Mouse (Mus musculus) olfactory bulb, adult 2 months (tissue): ENCODE measurements around the gene Nsmf.

Experiments used
- CTCF ChIP-seq: fragments of 200-500 bp; IDR thresholded peaks from 2 replicates; pipeline ENCODE4 v1.5.1; 2012; ENCODE audit warnings: low read depth, mild to moderate bottlenecking, low read length, moderate library complexity; ENCODE audit not compliant: insufficient read depth
- POLR2A ChIP-seq: fragments of 200-500 bp; IDR thresholded peaks from 2 replicates; pipeline ENCODE4 v1.6.1; 2012; ENCODE audit warnings: mild to moderate bottlenecking, low read depth, low read length, moderate library complexity; ENCODE audit not compliant: insufficient read depth

DNA sequence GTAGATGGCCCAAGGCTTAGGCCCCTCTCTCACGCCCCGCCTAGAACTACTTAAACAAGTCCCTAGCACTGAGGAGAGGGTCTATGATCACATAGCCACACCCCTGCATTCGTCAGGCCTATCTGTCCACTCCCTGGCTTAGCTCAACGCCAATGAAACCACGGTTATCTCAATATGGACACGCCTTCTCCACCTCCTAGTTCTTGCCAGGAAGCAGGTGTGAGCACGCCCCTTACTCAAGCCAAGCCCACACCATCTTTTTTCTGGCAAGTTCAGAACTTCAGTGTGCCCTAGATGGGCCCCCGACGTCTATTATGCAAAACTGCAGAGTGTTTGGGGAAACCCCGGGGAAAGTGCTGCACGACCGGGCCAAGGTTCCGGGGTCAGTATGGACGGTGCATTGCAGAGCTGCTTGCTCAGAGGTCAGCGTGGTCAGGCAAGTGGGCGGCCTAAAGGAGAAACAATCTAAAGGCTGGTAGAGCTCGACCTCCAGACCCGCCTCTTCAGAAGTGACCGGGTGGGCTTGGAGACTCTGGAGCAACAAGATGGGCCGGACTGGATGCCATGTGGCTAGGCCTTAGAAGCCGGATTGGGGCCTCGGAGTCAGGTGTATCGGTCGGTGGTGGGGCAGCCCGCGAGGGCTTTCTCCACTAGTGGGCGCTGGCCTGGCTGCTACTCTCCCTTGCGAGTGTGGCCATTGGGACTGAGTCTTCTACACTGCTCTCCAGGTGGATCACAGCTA is 41.1 kb downstream of the Nsmf start, which contains the start of gene Noxa1:
- no peak for TF ChIP-seq CTCF
- no peak for TF ChIP-seq POLR2A
